Mouse (Mus musculus): ENCODE data around the gene Cdk17. TPM values are rescaled to one million over a fixed set of nuclear protein-coding genes. Genes with fewer than 3 reads are reported as not detected.

Cdk17 gene
- total RNA-seq, 2 experiments from 2014 or later: 102 to 106 TPM

DNA sequence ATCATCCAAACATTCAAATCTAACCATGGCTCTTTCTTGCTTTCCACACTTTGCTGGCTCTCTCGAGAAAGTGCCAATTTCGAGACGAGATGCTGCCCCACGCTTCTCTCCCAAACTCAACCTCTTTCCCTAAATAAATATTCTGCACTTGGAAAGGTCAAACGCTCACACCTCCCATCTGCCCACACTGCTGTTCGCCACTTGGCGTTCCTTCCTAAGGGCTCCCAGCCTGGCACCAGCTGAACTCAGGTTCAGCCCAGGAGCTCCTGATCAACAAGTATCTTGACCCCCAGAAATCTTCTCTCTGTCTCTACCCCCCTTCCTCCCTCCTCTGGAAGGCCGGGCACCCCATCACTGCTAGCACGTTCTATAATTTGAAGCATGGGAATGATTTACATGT lies 116.2 kb downstream of the Cdk17 start:
- intact Hi-C loops (cut with DNase I): loop anchor here (5.0 kb wide), 1 partner anchor 115 kb away; the partner anchor contains the start of gene Cdk17
- peak; percentile 58 for DNase-seq

DNA sequence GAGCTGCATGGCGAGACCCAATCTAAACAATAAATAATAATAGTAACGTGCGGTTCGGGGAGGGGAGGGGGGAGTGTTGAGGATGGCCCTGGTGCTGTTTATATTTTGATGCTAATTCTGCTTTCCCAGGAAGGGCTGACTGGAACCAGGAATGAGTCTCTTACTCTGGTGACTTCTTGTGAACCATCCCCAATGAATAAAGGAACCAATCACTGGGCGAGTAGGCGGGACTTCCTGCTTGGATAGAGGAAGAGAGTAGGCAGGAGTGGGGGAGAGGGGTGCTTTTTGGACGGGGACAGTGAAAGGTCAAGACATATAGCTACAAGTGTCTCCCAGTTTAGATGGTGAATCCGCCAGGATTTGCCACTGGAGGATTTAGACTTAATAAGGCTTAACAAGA lies 117.7 kb downstream of the Cdk17 start:
- no peak for DNase-seq
- intact Hi-C loops (cut with DNase I): loop anchor here (5.0 kb wide), 1 partner anchor 116 kb away; the partner anchor contains the start of gene Cdk17

DNA sequence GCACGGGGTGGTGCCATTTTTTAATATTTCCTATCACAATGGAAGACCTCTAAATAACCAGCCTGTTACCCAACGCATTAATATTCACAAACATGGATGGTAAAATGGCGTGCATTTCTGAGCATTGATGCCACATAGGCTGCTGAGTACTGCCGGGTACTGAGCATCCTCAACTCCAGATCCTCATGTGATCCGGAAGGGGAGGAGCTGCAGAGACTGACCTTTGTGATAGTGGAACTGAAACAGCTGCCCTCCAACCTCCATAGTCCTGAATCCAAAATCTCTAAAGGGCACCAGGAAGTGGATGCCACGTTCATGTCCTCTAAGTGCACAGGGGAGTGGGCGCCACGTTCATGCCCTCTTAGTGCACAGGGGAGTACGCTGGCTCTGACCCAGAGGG lies 118.4 kb downstream of the Cdk17 start:
- intact Hi-C loops (cut with DNase I): loop anchor here (5.0 kb wide), 1 partner anchor 117 kb away; the partner anchor contains the start of gene Cdk17
- DNase-seq: no peak

DNA sequence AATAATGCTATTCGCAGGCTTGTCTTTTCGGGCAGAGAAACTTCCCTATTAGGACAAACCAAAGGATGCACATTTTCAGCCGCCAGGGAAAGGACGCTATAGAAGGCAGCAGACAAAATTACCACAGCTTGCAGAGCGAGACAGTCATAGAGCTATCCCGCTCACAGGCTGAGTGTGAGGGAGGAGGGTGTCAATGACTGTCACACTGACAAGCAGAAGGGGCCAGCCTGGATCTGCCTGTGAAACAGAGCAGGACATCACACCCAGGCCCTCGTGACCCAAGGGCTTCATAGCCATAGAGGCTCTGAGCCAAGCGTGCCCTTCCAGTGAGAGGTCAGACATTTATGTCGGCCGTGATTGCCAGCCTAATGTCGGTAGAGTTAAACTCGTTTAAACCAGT lies 119.9 kb downstream of the Cdk17 start:
- intact Hi-C loops (cut with DNase I): loop anchor here (10.0 kb wide), 1 partner anchor 206 kb away; no protein-coding TSS in a partner anchor
- peak; percentile 37 for DNase-seq

DNA sequence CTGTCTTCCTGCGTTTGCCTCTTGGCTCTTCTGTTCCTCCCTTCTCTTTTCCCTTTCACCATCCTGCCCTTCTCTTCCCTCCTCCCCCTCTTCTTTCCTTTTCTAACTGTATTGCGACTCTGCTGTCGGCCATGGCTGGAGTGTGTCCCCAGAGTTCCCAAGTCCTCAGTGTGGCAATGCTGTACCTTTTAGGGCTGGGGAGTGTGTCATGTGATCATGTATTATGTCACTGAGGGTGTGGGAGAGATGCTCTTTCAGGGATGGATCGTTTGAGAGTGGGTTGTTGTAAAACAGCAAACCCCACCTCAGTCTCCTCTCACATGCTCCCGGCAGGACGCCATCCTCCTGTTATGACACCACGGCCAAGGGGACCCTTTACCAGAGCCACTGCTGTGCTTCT lies 120.4 kb downstream of the Cdk17 start:
- no peak for DNase-seq
- intact Hi-C loops (cut with DNase I): loop anchor here (10.0 kb wide), 1 partner anchor 206 kb away; no protein-coding TSS in a partner anchor

DNA sequence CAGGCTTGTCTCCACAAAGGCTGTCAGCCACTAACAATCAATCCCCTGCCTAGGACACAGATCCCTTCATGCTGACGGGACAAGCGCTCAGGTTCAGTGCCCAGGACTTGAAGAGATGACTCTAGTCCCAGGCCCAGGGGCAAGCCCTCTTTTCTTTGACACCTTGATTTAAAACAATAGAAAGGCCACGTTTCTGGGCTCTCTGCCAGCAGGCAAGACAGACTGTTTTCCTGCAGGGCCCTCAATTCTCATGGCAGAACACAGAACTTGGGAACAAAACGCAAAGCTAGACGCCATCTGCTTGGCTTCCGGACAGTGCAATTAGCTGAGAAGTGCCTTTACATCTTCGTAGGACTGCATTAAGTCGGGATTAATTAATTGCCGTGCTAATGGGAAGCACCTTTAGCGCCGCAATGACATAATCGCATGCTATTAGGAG lies 121.9 kb downstream of the Cdk17 start:
- intact Hi-C loops (cut with DNase I): loop anchor here (10.0 kb wide), 1 partner anchor 208 kb away; no protein-coding TSS in a partner anchor
- peak; percentile 55 for DNase-seq

DNA sequence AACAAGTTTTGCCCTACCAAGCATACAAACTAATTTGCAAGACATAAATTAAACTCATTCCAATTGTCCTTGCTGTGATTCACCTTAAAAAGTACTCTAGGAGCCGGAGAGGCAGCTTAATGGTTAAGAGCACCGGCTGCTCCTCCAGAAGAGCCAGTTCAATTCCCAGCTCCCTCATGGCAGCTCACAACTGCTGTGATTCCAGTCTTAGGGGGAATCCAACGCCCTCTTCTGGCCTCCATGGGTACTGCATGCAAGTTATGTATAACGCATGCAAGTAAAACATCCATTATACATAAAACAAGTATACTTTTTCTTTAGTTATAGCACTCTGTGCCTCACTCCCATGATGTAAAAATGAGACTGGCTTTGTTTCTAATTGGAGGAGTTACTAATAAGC lies 122.6 kb downstream of the Cdk17 start:
- no peak for DNase-seq
- intact Hi-C loops (cut with DNase I): loop anchor here (10.0 kb wide), 1 partner anchor 208 kb away; no protein-coding TSS in a partner anchor

DNA sequence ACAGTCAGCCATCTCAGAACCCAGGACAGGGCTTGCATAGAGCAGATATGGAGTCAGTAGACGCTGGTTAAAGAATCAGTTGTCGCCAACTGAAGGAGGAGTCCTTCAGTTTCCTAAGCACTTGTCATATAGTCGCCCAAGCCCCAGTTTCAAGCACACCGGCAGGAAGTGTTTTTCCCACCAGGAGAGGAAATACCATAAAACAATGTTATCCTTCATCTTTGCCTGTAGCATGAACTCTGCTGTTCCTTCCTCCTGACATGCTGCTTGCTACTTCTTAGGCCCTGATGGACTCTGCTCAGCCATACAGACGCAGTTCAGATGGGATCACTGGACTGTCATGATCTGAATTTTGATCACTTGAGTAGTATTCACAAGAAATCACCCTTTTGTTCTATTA lies 124.8 kb downstream of the Cdk17 start:
- DNase-seq: no peak
- intact Hi-C loops (cut with DNase I): loop anchor here (5.0 to 10.0 kb wide), 2 partner anchors 142 to 211 kb away; no protein-coding TSS in a partner anchor

DNA sequence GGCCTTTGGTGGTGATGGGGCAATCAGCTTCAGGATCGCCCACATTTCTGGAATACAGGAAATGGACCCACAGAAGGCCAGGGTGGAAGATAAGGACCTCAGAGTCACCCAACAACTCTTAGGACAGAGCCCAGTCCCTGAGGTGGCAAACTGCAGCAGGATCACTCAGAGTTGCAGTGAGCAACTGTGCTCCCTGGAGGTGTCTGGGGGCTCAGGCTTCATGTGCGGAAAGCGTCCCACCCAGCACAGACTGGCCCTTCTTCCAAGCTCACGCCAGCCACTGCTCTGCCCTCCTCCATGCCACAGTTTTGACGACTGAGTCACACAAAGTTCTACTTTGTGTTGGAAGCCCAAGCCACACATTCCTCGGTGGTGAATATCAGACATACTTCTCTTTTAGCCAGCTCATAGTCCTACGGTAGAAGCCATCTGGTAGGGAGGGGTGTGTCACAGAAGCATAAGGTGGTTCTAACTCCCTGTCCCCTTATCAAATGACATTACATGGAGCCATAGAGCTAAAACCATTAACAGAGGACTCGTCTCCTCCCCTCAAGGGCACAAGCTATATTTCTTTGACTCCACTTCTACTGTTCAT lies 127.0 kb downstream of the Cdk17 start:
- no peak for DNase-seq
- intact Hi-C loops (cut with DNase I): loop anchor here (5.0 to 10.0 kb wide), 2 partner anchors 140 to 213 kb away; no protein-coding TSS in a partner anchor

DNA sequence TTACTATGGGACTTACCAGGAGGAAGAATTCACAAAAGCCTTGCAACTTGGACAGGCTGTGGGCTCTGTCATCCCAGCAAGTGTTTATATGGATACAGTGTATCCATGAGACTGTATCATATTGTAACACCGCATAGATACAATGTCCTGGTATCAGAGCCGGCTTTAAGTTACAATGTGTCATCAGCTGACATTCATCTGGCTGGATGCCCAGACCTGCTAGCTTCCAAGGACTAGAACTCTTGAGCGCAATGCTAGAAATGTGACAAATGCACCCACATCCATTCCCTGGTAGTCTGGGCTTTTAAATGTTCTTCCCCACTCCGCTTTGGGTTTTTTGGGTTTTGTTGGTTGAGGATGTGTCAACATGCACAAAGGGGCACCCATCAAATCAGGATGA lies 127.7 kb downstream of the Cdk17 start:
- intact Hi-C loops (cut with DNase I): loop anchor here (5.0 to 10.0 kb wide), 2 partner anchors 139 to 214 kb away; no protein-coding TSS in a partner anchor
- peak; percentile 51 for DNase-seq

DNA sequence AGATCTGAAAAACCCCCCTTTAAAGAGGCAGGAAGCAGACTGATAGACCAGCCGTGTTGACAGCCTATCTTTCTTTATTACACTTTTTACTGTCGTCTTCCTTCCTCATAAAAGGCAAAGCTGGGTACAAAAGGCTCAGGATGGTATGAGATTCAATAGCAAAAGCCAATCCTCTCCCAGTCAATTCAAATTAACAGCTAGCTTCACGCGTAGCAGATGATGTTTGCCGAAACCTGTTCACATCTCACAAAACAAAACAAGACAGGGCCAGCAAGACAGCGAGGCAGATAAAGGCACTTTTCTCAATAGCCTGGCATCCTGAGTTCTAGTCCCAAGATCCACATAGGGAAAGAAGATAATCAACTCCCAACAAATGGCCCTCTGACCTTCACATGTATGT lies 128.7 kb downstream of the Cdk17 start:
- intact Hi-C loops (cut with DNase I): loop anchor here (5.0 to 10.0 kb wide), 2 partner anchors 138 to 215 kb away; no protein-coding TSS in a partner anchor

DNA sequence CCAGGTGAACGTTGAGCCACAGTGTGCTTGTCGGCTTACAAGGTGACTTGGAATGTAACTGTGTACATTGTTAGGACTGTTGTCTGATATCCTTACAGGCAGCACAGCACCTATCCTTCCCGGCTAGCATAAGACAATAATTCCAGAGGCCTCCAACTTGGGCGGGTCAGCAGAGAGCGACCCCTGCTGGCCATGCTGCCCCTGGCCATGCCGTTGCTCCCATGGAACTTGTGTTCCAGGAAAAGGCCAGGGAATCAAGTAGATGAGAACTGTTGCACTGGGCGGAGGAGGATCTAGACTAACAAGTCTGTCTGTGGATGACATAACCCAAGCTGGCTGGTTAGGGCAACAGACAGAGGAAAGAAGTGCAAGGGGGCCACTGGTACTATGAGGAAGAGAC lies 130.7 kb downstream of the Cdk17 start:
- DNase-seq: peak; percentile 68
- intact Hi-C loops (cut with DNase I): loop anchor here (5.0 kb wide), 1 partner anchor 181 kb away; no protein-coding TSS in a partner anchor

More for the DNA sequence above, 128.7 kb downstream of the Cdk17 start:
- DNase-seq: no peak

DNA sequence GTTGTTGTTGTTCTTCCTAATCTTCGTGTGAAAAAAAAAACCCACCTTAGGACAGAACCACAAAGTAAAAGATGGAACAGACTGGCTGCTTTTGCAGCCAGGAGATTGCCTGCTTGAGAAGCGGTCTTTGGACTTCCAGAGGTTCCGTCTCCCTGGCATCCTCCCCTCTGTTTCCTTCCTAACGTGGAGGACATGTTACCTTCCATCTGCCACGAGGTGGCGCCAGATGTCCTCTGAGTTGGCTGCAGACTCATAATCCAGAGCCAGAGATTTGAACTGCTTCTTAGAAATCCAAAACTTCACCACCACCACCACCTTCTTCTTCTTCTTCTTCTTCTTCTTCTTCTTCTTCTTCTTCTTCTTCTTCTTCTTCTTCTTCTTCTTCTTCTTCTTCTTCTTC lies 131.2 kb downstream of the Cdk17 start:
- intact Hi-C loops (cut with DNase I): loop anchor here (5.0 kb wide), 1 partner anchor 180 kb away; no protein-coding TSS in a partner anchor
- DNase-seq: peak; percentile 87

DNA sequence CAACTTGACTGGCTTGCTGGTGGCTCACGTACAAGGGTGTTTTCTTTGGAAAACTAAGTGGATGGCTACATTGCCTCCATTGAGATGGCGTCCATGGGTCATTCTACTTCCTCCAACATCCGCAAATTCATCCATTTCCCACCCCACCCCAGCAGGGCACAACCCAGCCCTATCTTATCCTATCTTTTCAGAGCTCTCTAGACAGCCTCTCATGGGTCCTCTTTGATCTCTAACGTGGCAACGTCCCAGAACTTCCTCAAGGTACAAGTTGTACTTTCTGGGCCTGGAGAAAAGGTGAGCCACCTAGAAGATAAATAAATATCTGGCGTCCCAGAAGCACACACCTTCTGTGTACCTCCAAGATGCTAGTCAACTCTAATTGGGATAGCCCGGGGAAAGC lies 132.9 kb downstream of the Cdk17 start:
- no peak for DNase-seq
- intact Hi-C loops (cut with DNase I): loop anchor here (5.0 kb wide), 1 partner anchor 179 kb away; no protein-coding TSS in a partner anchor

DNA sequence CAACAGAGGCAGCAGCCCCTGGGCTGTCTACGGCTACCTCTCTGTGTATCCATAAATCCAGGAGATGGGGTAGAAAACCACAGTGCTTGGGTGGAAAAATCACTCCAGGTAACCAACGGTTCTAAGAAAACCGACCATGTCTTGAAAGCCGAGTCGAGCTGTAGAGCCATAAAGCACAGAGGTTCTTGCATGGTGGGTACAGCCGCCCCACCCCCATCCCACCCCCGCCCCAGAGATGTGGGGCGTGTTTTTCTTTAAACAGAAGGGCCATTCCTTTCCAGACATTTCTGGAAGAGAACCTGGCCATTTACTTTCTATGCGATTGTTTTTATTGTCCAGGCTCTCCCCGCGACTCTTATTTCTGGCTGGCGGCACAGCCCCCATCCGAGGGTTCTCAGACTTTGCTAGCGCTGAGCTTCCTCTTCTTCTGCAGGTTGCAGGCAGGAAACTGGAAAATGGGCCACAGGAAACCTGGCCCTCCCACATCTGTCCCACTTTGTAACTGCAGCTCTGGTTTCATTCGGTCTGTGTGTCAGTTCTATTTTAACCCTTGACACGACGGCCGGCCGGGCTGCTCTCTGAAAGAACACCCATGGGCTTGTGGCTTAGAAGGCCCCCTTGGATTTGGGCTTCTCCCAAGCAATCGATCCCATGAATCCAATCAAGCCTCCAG lies 134.0 kb downstream of the Cdk17 start:
- no peak for DNase-seq
- intact Hi-C loops (cut with DNase I): loop anchor here (5.0 kb wide), 1 partner anchor 178 kb away; no protein-coding TSS in a partner anchor

DNA sequence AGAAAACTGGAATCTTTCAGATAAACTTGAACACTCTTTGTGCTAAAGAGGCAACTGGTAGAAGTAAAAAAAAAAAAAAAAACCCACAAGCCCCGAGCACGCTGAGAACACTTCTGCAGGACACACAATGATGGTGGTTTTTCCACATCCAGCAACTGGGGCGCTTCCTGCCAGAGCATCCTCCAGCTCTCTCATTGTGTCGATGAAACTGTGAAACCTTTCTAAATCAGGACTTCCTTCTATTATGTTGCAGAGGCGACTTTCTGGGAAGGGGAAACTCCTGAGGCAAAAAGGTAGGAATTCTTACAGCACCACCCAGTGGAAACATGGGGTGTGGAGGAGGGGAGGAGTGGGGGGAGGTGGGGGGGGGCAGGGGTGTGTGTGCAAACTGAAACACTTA lies 137.1 kb downstream of the Cdk17 start:
- DNase-seq: no peak
- intact Hi-C loops (cut with DNase I): no loop called here

DNA sequence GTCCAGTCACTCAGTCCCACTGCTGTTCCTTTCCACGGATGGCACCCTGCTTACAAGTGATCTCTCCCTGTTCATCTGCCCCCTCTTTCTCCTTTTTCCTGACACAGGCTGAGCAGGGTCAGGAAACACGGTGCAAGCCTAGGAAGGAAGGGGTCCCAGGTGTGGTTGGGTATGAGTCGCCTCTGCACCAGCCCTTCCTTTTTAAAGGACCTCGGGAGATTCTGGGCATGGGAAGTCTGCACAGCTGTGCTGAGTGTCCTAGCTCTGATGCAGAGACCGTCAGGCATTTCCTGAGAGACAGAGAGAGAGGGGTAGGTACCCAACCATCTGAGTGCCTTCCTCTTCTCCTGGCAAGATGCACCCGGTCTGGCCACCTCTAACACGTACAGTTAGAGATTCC lies 137.5 kb downstream of the Cdk17 start:
- no peak for DNase-seq
- intact Hi-C loops (cut with DNase I): no loop called here

DNA sequence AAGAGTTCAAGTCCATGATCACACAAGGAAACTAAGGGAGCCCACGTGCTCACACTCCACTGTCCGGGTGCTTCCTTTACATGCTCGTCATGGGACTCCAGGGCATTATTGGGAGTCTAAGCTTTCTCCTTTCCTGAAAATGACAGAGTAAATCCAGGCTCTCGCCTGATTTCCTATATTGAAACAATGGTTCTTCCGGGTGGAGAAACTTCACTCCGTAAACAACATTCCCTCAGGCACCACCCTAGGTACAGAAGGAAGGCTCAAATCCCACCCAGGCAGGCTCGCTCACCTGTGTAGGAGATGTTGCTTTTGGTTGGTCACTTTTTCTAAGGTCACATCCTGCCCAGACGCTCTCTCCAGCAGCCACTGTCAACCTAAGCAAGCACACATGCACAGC lies 141.2 kb downstream of the Cdk17 start:
- intact Hi-C loops (cut with DNase I): no loop called here
- no peak for DNase-seq

DNA sequence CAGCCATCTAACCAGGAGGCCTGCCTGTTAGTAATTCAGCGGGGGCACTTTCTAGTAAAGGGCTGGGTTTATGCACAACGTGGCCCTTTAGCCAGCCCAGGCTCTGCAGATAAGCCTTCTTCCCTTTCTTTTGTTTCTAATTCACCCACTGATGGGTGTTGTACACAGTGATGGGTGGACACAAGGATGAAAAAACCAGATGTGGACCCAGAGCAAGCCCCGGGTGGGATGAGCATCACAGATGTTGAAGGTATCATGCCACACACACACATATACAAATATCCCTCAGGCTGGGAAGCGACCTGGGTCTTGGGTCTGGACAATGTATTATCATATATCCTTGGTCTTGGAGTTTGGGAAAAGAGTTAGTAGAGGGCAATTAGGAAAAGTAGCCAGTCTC lies 142.6 kb downstream of the Cdk17 start:
- intact Hi-C loops (cut with DNase I): no loop called here
- no peak for DNase-seq

DNA sequence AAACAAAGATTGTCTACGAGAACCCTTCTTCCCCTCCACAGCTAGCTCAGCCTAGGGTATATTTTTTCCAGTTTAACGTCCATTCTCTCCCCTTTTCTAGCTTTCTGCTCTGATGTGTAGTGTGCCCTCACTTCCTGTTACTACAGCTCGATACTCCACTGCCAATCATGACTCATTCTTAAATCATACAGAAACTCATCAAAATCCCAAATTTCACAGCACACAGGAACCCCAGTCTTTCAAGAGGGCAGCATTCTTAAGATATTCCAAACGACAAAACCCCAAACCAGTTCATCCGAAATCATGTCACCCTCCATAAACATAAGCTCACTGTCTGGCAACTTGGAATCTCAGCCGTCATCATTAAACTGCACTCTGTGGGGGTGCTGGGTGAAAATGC lies 145.3 kb downstream of the Cdk17 start:
- intact Hi-C loops (cut with DNase I): no loop called here
- DNase-seq: no peak

DNA sequence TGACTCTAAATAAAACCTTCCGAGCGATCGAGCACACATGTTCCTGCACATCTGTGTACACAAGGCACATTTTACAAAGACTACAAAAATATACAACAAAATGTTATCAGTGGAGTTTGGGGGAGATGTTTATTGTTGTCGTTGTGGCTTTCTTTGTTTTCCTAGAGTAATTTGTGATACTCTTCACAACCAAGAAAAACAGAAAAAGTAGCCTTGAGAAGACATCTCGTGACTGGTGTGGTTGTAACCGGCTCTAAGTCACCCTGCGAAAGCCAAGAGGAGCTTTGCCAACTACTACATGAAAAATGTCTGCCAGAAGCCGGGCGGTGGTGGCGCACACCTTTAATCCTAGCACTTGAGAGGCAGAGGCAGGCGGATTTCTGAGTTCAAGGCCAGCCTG lies 145.7 kb downstream of the Cdk17 start:
- DNase-seq: no peak
- intact Hi-C loops (cut with DNase I): no loop called here
